Mouse (Mus musculus): ENCODE results near the gene Pigk. TPM values are rescaled to one million over a fixed set of nuclear protein-coding genes. Genes with fewer than 3 reads are reported as not detected.

Gene Pigk
- polyA plus RNA-seq, 1 experiment from 2014 or later, result 33.7 TPM

GRCm38 (mm10) chr3:152815110-152815509 is 101.2 kb downstream of the Pigk start:
- no peak overlapping the region for H3K9ac ChIP-seq (ENCODE audit: low read depth, low read length)
- no peak overlapping the region for H3K4me3 ChIP-seq (ENCODE audit: low read depth, low read length)
- no peak overlapping the region for H3K27ac ChIP-seq (ENCODE audit: low read depth, low read length)
- no peaks in the 10 kb centered on the region for H3K9me3 ChIP-seq (ENCODE audit: control insufficient read depth)
- no peaks in the 10 kb centered on the region for H3K4me1 ChIP-seq (replicated peaks; ENCODE audit: control insufficient read depth, insufficient read depth, low read length)
- WGBS, result 83% methylated on average over 5 of the region's 5 CpGs
- no peak for TF ChIP-seq CTCF (IDR thresholded peaks at IDR 0.05; ENCODE audit: low read depth)
- ATAC-seq, result no peak
- no peaks in the 10 kb centered on the region for H3K27me3 ChIP-seq (replicated peaks; ENCODE audit: control insufficient read depth, insufficient read depth, low read length)
- H3K4me2 ChIP-seq (replicated peaks; ENCODE audit: low read depth), result no peak overlapping the region
- no peaks in the 10 kb centered on the region for H3K36me3 ChIP-seq (ENCODE audit: control insufficient read depth, insufficient read depth)

- no peak overlapping the region for H3K27ac ChIP-seq (ENCODE audit: low read depth, low read length)
- 73% methylated on average over 3 of the region's 3 CpGs for WGBS
- H3K27me3 ChIP-seq (replicated peaks; ENCODE audit: control insufficient read depth, insufficient read depth, low read length), result no peaks in the 10 kb centered on the region
- H3K4me3 ChIP-seq (ENCODE audit: low read depth, low read length), result no peak overlapping the region
- H3K4me1 ChIP-seq (replicated peaks; ENCODE audit: control insufficient read depth, insufficient read depth, low read length), result no peaks in the 10 kb centered on the region
- ATAC-seq, result no peak
- no peak overlapping the region for H3K4me2 ChIP-seq (replicated peaks; ENCODE audit: low read depth)
- H3K36me3 ChIP-seq (ENCODE audit: control insufficient read depth, insufficient read depth), result no peaks in the 10 kb centered on the region
- H3K9me3 ChIP-seq (ENCODE audit: control insufficient read depth), result no peaks in the 10 kb centered on the region
- H3K9ac ChIP-seq (ENCODE audit: low read depth, low read length), result no peak overlapping the region
- no peak for TF ChIP-seq CTCF (IDR thresholded peaks at IDR 0.05; ENCODE audit: low read depth)
Observed at GRCm38 (mm10) chr3:152820406-152820805, 106.5 kb downstream of the Pigk start.

GRCm38 (mm10) chr3:152821202-152821601 is 107.3 kb downstream of the Pigk start:
- Histone ChIP-seq H3K4me1 (replicated peaks; ENCODE audit: control insufficient read depth, insufficient read depth, low read length) (no peaks in the 10 kb centered on the region), H3K9me3 (ENCODE audit: control insufficient read depth) (no peaks in the 10 kb centered on the region), H3K36me3 (ENCODE audit: control insufficient read depth, insufficient read depth) (no peaks in the 10 kb centered on the region), H3K27ac (ENCODE audit: low read depth, low read length) (no peak overlapping the region), H3K9ac (ENCODE audit: low read depth, low read length) (no peak overlapping the region), H3K4me3 (ENCODE audit: low read depth, low read length) (no peak overlapping the region), H3K27me3 (replicated peaks; ENCODE audit: control insufficient read depth, insufficient read depth, low read length) (no peaks in the 10 kb centered on the region), H3K4me2 (replicated peaks; ENCODE audit: low read depth) (no peak overlapping the region)
- WGBS, result 47% methylated on average over 14 of the region's 14 CpGs
- ATAC-seq, result no peak
- TF ChIP-seq CTCF (IDR thresholded peaks at IDR 0.05; ENCODE audit: low read depth), result no peak

- Histone ChIP-seq H3K27ac (ENCODE audit: low read depth, low read length) (no peak overlapping the region), H3K9me3 (ENCODE audit: control insufficient read depth) (no peaks in the 10 kb centered on the region), H3K4me3 (ENCODE audit: low read depth, low read length) (no peak overlapping the region), H3K36me3 (ENCODE audit: control insufficient read depth, insufficient read depth) (no peaks in the 10 kb centered on the region), H3K27me3 (replicated peaks; ENCODE audit: control insufficient read depth, insufficient read depth, low read length) (no peaks in the 10 kb centered on the region), H3K4me2 (replicated peaks; ENCODE audit: low read depth) (no peak overlapping the region), H3K9ac (ENCODE audit: low read depth, low read length) (no peak overlapping the region), H3K4me1 (replicated peaks; ENCODE audit: control insufficient read depth, insufficient read depth, low read length) (no peaks in the 10 kb centered on the region)
- WGBS, result 71% methylated on average over 3 of the region's 3 CpGs
- no peak for TF ChIP-seq CTCF (IDR thresholded peaks at IDR 0.05; ENCODE audit: low read depth)
- ATAC-seq, result no peak
Observed at GRCm38 (mm10) chr3:152831377-152831776, 117.5 kb downstream of the Pigk start.

GRCm38 (mm10) chr3:152831974-152832373 is 118.1 kb downstream of the Pigk start:
- H3K4me2 ChIP-seq (replicated peaks; ENCODE audit: low read depth), result no peak overlapping the region
- H3K36me3 ChIP-seq (ENCODE audit: control insufficient read depth, insufficient read depth), result no peaks in the 10 kb centered on the region
- ATAC-seq, result no peak
- H3K27me3 ChIP-seq (replicated peaks; ENCODE audit: control insufficient read depth, insufficient read depth, low read length), result no peaks in the 10 kb centered on the region
- H3K4me3 ChIP-seq (ENCODE audit: low read depth, low read length), result no peak overlapping the region
- H3K27ac ChIP-seq (ENCODE audit: low read depth, low read length), result no peak overlapping the region
- no peak for TF ChIP-seq CTCF (IDR thresholded peaks at IDR 0.05; ENCODE audit: low read depth)
- 88% methylated on average over 9 of the region's 9 CpGs for WGBS
- H3K4me1 ChIP-seq (replicated peaks; ENCODE audit: control insufficient read depth, insufficient read depth, low read length), result no peaks in the 10 kb centered on the region
- H3K9me3 ChIP-seq (ENCODE audit: control insufficient read depth), result no peaks in the 10 kb centered on the region
- H3K9ac ChIP-seq (ENCODE audit: low read depth, low read length), result no peak overlapping the region

- H3K27me3 ChIP-seq (replicated peaks; ENCODE audit: control insufficient read depth, insufficient read depth, low read length), result no peaks in the 10 kb centered on the region
- no peak overlapping the region for H3K9ac ChIP-seq (ENCODE audit: low read depth, low read length)
- H3K9me3 ChIP-seq (ENCODE audit: control insufficient read depth), result no peaks in the 10 kb centered on the region
- no peaks in the 10 kb centered on the region for H3K4me1 ChIP-seq (replicated peaks; ENCODE audit: control insufficient read depth, insufficient read depth, low read length)
- no peak overlapping the region for H3K27ac ChIP-seq (ENCODE audit: low read depth, low read length)
- H3K4me2 ChIP-seq (replicated peaks; ENCODE audit: low read depth), result no peak overlapping the region
- no peaks in the 10 kb centered on the region for H3K36me3 ChIP-seq (ENCODE audit: control insufficient read depth, insufficient read depth)
- WGBS, result 88% methylated on average over 4 of the region's 4 CpGs
- ATAC-seq, result no peak
- H3K4me3 ChIP-seq (ENCODE audit: low read depth, low read length), result no peak overlapping the region
- TF ChIP-seq CTCF (IDR thresholded peaks at IDR 0.05; ENCODE audit: low read depth), result no peak
Observed at GRCm38 (mm10) chr3:152832436-152832835, 118.5 kb downstream of the Pigk start.

GRCm38 (mm10) chr3:152837407-152837806 is 123.5 kb downstream of the Pigk start:
- Histone ChIP-seq H3K36me3 (ENCODE audit: control insufficient read depth, insufficient read depth) (no peaks in the 10 kb centered on the region), H3K4me3 (ENCODE audit: low read depth, low read length) (no peak overlapping the region), H3K27ac (ENCODE audit: low read depth, low read length) (no peak overlapping the region), H3K4me2 (replicated peaks; ENCODE audit: low read depth) (no peak overlapping the region), H3K9ac (ENCODE audit: low read depth, low read length) (no peak overlapping the region), H3K27me3 (replicated peaks; ENCODE audit: control insufficient read depth, insufficient read depth, low read length) (no peaks in the 10 kb centered on the region), H3K4me1 (replicated peaks; ENCODE audit: control insufficient read depth, insufficient read depth, low read length) (no peaks in the 10 kb centered on the region), H3K9me3 (ENCODE audit: control insufficient read depth) (no peaks in the 10 kb centered on the region)
- no peak for TF ChIP-seq CTCF (IDR thresholded peaks at IDR 0.05; ENCODE audit: low read depth)
- ATAC-seq, result no peak
- WGBS, result 56% methylated on average over 2 of the region's 2 CpGs

Data from intestine, postnatal 0 days (tissue).